Mouse (Mus musculus) heart, postnatal 0 days (tissue): ENCODE data around the gene Tec. TPM values are rescaled to one million over a fixed set of nuclear protein-coding genes. Genes with fewer than 3 reads are reported as not detected.

ENCODE experiments used
- ATAC-seq: fragments of 200-750 bp; cut with Nextera tagmentation; 2 replicates; pipeline ENCODE4 v1.8.0; 2017; ENCODE audit warnings: low read depth, moderate number of reproducible peaks, moderate library complexity; ENCODE audit not compliant: insufficient read depth
- DNase-seq: peaks from one replicate; pipeline ENCODE4 v3.0.0-alpha.2; 2016; ENCODE audit warnings: low spot score
- H3K27ac ChIP-seq: fragments of 300-500 bp; sonication (generic); 2 replicates; pipeline ENCODE4 v1.5.1; 2014; ENCODE audit warnings: low read depth, mild to moderate bottlenecking
- H3K27me3 ChIP-seq: fragments of 300-500 bp; sonication (generic); 2 replicates; pipeline ENCODE4 v1.6.1; 2014; ENCODE audit warnings: low read length, mixed read lengths; ENCODE audit not compliant: control insufficient read depth, insufficient read depth
- H3K36me3 ChIP-seq: fragments of 300-500 bp; sonication (generic); replicated peaks from 2 replicates; pipeline ENCODE4 v1.6.1; 2014; ENCODE audit warnings: low read length, mixed read lengths; ENCODE audit not compliant: control insufficient read depth, insufficient read depth
- H3K4me1 ChIP-seq: fragments of 300-500 bp; sonication (generic); 2 replicates; pipeline ENCODE4 v1.6.1; 2014; ENCODE audit warnings: antibody characterized with exemption; ENCODE audit not compliant: control insufficient read depth, insufficient read depth
- H3K4me2 ChIP-seq: fragments of 300-500 bp; sonication (generic); 2 replicates; pipeline ENCODE4 v1.6.1; 2014; ENCODE audit warnings: low read depth, mild to moderate bottlenecking, low read length, moderate library complexity
- H3K4me3 ChIP-seq: fragments of 300-500 bp; sonication (generic); 2 replicates; pipeline ENCODE4 v1.5.1; 2014; ENCODE audit warnings: low read depth, low read length
- H3K9ac ChIP-seq: fragments of 300-500 bp; sonication (generic); replicated peaks from 2 replicates; pipeline ENCODE4 v1.6.1; 2014; ENCODE audit warnings: low read depth, low read length, mixed read lengths
- H3K9me3 ChIP-seq: fragments of 300-500 bp; sonication (generic); replicated peaks from 2 replicates; pipeline ENCODE4 v1.6.1; 2016; ENCODE audit warnings: low read length; ENCODE audit not compliant: control insufficient read depth
- CTCF ChIP-seq: IDR thresholded peaks from 2 replicates; pipeline ENCODE4 v1.5.1; 2016; ENCODE audit warnings: antibody characterized with exemption, control low read depth, low read depth
- EP300 ChIP-seq: IDR thresholded peaks from 2 replicates; pipeline ENCODE4 v1.6.1; 2016; ENCODE audit warnings: antibody characterized with exemption, low read depth
- whole genome bisulfite sequencing: fragments of 180-500 bp; shearing (Covaris S2); extraction: QIAGEN DNeasy Blood & Tissue Kit; methylation state at CpG from one replicate; pipeline ENCODE4 v1.1.7; 2014; 5-methylcytosine and 5-hydroxymethylcytosine counted together
- polyA plus RNA-seq: library from polyadenylated mRNA; unstranded; fragments of >200 nt; fragmentation: Nextera tagmentation; extraction: Ambion mirVana; gene quantifications from 2 replicates; pipeline ENCODE4 v1.2.1, GENCODE M21; 2015
- total RNA-seq: library from RNA; depleted of rRNA; stranded (reverse); fragments of >200 nt; gene quantifications from 2 replicates; pipeline ENCODE4 v1.2.3, GENCODE M21; 2014; ENCODE audit warnings: low replicate concordance

Tec gene
- total and polyA plus RNA-seq, 2 experiments from 2014 or later = 11.1 to 16.2 TPM

DNA sequence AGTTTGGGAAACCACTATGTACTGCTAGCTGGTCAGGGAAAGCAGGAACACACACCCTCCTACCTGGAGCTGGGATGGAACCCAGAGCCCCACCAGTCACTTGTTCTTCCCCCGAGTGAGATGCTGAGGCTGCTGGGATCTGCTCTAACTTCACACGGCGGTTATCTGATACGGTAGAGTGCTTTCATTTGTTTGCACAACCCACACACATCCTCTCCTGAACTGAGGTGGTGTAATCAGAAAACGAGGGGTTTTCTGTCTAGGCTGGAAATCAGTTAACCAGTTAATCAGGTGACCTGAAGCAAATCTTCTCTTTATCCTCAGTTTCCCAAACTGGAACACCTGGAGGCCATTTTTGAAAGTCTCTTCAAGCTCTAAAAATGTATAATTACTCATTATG is 55.4 kb downstream of the Tec start:
- no peak for ATAC-seq
- no peak overlapping the region for H3K27ac ChIP-seq
- 40% methylated on average over 5 of the region's 5 CpGs for WGBS
- H3K4me3 ChIP-seq = no peak overlapping the region
- peaks cover 9% of the 10 kb centered on the region; the same call in 1 of the 2 replicates for H3K4me1 ChIP-seq
- H3K4me2 ChIP-seq = no peak overlapping the region
- no peak for TF ChIP-seq EP300
- TF ChIP-seq CTCF = no peak
- H3K9ac ChIP-seq = no peak overlapping the region
- no peaks in the 10 kb centered on the region; the same call in 1 of the 2 replicates for H3K36me3 ChIP-seq
- no peaks in the 10 kb centered on the region for H3K9me3 ChIP-seq
- no peaks in the 10 kb centered on the region for H3K27me3 ChIP-seq
- no peak for DNase-seq

DNA sequence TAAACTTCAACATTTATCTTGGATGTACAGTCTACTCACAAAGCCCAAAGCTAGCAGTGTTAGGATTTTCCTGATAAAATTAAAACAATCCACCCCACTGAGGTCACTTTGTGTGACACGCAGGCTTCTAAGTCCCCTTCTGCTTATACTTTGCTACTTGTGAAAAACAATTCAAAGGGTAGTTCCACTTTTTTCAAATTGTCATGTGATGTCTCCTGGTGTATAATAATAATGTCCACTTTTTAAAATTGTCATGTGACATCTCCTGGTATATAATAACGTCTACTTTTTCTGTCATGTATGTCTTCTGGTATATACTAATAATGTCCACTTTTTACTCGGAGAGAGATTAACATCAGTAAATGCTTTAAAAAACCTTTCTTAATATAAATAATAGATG is 56.0 kb downstream of the Tec start:
- Histone ChIP-seq H3K27me3 (no peaks in the 10 kb centered on the region), H3K9me3 (no peaks in the 10 kb centered on the region), H3K9ac (no peak overlapping the region), H3K4me1 (0 out of 2 replicates have a peak, but pooled peaks cover 4% of the 10 kb centered on the region), H3K27ac (no peak overlapping the region), H3K36me3 (no peaks in the 10 kb centered on the region; the same call in 1 of the 2 replicates), H3K4me3 (no peak overlapping the region), H3K4me2 (no peak overlapping the region)
- TF ChIP-seq EP300 (no peak), CTCF (no peak)
- ATAC-seq = no peak
- 84% methylated on average over 3 of the region's 3 CpGs for WGBS
- no peak for DNase-seq

DNA sequence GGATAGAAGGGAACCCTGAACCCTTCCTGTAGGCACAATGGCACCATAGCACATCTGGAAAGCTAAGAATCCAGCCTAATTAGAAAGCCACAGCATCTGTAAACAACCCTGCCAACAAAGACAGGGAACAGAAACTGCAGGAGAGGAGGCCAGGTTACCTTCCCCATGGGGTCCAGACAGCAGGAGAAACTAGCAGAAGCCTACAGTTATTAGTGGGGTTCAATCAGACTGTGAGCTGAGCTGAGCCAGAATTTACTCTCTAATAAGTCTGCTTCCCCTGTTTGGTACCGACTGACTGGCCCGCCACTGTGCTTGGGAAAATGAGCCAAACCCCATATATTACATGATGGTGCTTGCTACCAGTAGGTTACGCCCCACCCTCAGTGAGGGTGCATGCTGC is 56.9 kb downstream of the Tec start:
- no peak for ATAC-seq

DNA sequence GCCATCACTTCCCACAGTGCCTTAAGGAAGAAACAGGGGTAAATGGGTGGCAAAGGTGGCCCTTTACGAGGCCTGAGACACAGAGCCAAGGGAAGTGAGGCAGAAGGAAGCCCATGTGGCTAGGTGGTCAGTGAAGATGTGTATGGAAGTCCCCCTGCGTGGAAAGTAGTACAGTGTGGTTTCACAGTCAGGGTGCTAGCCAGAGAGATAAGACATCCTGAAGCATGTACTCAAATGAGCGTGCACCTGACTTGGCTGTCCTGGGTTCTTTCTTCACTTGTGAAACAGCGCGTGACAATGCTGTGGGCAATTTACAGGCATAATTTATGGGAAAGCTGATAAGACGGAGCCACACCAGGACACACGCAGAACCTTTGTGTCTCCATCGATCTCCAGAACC is 57.3 kb downstream of the Tec start:
- 81% methylated on average over 8 of the region's 8 CpGs for WGBS
- Histone ChIP-seq H3K4me2 (no peak overlapping the region), H3K9ac (no peak overlapping the region), H3K4me1 (no peaks in the 10 kb centered on the region), H3K27me3 (no peaks in the 10 kb centered on the region), H3K36me3 (no peaks in the 10 kb centered on the region; the same call in 1 of the 2 replicates), H3K27ac (no peak overlapping the region), H3K4me3 (no peak overlapping the region), H3K9me3 (no peaks in the 10 kb centered on the region)
- TF ChIP-seq CTCF = no peak
- no peak for TF ChIP-seq EP300
- no peak for ATAC-seq
- DNase-seq = no peak

More for the DNA sequence above, 56.9 kb downstream of the Tec start:
- Histone ChIP-seq H3K4me1 (0 out of 2 replicates have a peak, but pooled peaks cover 3% of the 10 kb centered on the region), H3K27ac (no peak overlapping the region), H3K9ac (no peak overlapping the region), H3K27me3 (no peaks in the 10 kb centered on the region), H3K9me3 (no peaks in the 10 kb centered on the region), H3K4me3 (no peak overlapping the region), H3K36me3 (no peaks in the 10 kb centered on the region; the same call in 1 of the 2 replicates), H3K4me2 (no peak overlapping the region)
- no peak for DNase-seq
- 83% methylated on average over 3 of the region's 3 CpGs for WGBS
- no peak for TF ChIP-seq EP300
- TF ChIP-seq CTCF = no peak

DNA sequence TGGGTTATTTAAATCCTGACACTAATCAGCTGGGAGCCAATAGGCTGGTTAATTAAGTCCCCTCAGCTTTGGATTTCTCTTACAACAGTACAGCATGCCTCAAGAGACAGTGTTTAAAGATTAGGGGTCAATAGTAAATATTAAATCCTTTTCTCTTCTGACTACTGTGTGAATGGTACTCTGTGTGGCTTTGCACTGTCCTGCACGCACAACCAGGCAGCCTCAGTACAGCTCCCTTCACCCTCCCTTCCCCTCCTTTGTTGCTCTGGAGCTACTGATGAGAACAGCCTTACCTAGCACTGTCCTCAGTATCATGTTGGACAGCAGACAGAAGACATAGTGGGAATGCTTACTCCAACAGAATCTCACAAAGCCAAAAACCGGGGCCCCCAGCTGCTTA is 58.8 kb downstream of the Tec start:
- WGBS = 81% methylated on average over 2 of the region's 2 CpGs
- H3K27me3 ChIP-seq = no peaks in the 10 kb centered on the region
- TF ChIP-seq CTCF (no peak), EP300 (no peak)
- H3K36me3 ChIP-seq = no peaks in the 10 kb centered on the region; the same call in 1 of the 2 replicates
- ATAC-seq (no peak), DNase-seq (no peak)
- H3K27ac ChIP-seq = no peak overlapping the region
- H3K4me3 ChIP-seq = no peak overlapping the region
- H3K4me2 ChIP-seq = no peak overlapping the region
- no peaks in the 10 kb centered on the region for H3K9me3 ChIP-seq
- H3K4me1 ChIP-seq = no peaks in the 10 kb centered on the region
- H3K9ac ChIP-seq = no peak overlapping the region

DNA sequence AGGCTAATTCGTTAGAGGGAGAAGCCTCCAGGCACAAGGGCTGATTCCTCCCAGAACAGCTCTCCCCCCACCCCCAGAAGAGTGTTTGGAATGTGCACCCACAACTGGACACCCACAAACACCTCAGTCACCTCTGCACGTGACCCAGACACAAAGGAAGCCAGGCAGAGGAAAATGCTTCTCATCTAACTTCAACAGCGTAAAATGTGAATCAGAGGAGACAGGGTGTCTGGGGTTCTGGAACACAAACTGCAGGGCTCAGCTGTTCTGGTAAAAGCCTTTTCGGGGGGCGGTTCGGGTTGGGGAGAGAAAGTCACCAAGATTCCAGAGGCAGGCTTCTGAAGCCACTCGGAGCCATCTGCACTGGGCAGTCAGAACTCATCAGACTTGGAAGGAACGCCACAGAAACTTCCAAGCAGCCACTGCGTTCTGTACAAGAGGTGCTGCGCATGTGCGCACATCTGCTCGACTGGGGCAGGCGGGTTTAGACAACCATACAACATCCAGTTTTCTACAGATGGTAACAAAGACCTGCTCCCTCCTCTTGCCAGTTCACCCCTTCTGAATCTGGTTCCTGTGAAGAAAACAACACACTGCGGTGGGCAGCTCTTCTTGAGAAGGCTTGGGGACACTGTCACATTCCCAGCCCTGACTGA is 59.7 kb downstream of the Tec start:
- H3K27ac ChIP-seq = no peak overlapping the region

More for the DNA sequence above, 59.7 kb downstream of the Tec start:
- H3K9me3 ChIP-seq = no peaks in the 10 kb centered on the region
- H3K9ac ChIP-seq = no peak overlapping the region
- H3K4me2 ChIP-seq = no peak overlapping the region
- WGBS = 73% methylated on average over 14 of the region's 14 CpGs
- H3K4me1 ChIP-seq = peaks cover 4% of the 10 kb centered on the region
- ATAC-seq (no peak), DNase-seq (no peak)
- H3K4me3 ChIP-seq = no peak overlapping the region
- no peaks in the 10 kb centered on the region for H3K27me3 ChIP-seq
- no peaks in the 10 kb centered on the region; the same call in 1 of the 2 replicates for H3K36me3 ChIP-seq
- TF ChIP-seq EP300 (no peak), CTCF (no peak)
